Mouse (Mus musculus) bone marrow, adult 2 months (tissue): ENCODE data around the gene Carnmt1.

Experiments
- CTCF ChIP-seq: fragments of 200-500 bp; IDR thresholded peaks from 2 replicates; pipeline ENCODE4 v1.5.1; 2011; ENCODE audit warnings: low read length, control low read depth; ENCODE audit not compliant: control insufficient read depth, insufficient read depth
- POLR2A ChIP-seq: fragments of 200-500 bp; IDR thresholded peaks from 2 replicates; pipeline ENCODE4 v1.6.1; 2011; ENCODE audit warnings: low read depth, mild to moderate bottlenecking, control low read depth, low read length, borderline replicate concordance; ENCODE audit not compliant: control insufficient read depth

GRCm38 (mm10) chr19:18644084-18644483 is 26.5 kb upstream of the Carnmt1 start:
- TF ChIP-seq CTCF (no peak), POLR2A (no peak)
